Mouse (Mus musculus) spleen, adult 2 months (tissue): ENCODE results near the gene Akap14.
"Not testable (repeated sequence)": the region's sequence is repeated elsewhere in the genome, so short reads cannot be mapped to it uniquely, and the experiment has no call there.

Experiments
- CTCF ChIP-seq: fragments of 200-500 bp; IDR thresholded peaks from 2 replicates; pipeline ENCODE4 v1.5.1; 2011; ENCODE audit warnings: mild to moderate bottlenecking, inconsistent platforms; ENCODE audit not compliant: insufficient read depth, insufficient read length, insufficient replicate concordance; ENCODE audit errors: extremely low read depth
- POLR2A ChIP-seq: fragments of 200-500 bp; IDR thresholded peaks from 2 replicates; pipeline ENCODE4 v1.6.1; 2011; ENCODE audit warnings: low read depth, low read length, inconsistent platforms

- not testable (repeated sequence) for TF ChIP-seq CTCF, POLR2A
Observed at GRCm38 (mm10) chrX:37184401-37184800, 15.8 kb upstream of the Akap14 start.
